In genomic region chr13:109262501-109262900, GRCm38 (mm10) we compare ENCODE assay signal across 8 mouse cellular contexts.
DNase-seq lines count a peak whose midpoint lies in the region; ATAC-seq and TF ChIP-seq lines count a peak whose summit lies in the region.
"Had no signal": no experiment of that assay in that cellular context is flagged by ENCODE, and none has a peak within 500 bp of the region (broad histone marks: within the 10 kb centered on the region; RNA-seq: fewer than 3 reads in every experiment).

No protein-coding gene starts in this region.

- peak; percentile 20 for DNase-seq in lung, embryonic 14.5 days
- no peak for DNase-seq in lung, adult 18-20 months
- DNase-seq in limb, embryonic 11.5 days (ENCODE audit: low spot score): no peak
- DNase-seq in adrenal gland, adult (ENCODE audit: inconsistent age in 2 of 2, low spot score in 1 of 2): no peak
- DNase-seq: retina, postnatal 1 day had no signal

- no peaks in the 10 kb centered on the region for H3K4me1 ChIP-seq in lung, embryonic 14.5 days (ENCODE audit: insufficient read depth)
- H3K4me1 ChIP-seq in hindbrain, embryonic 12.5 days: peaks cover 12% of the 10 kb centered on the region; the same call in 1 of the 2 replicates
- H3K4me1 ChIP-seq in limb, embryonic 11.5 days (ENCODE audit: control insufficient read depth, insufficient read depth, low read length): peaks cover 13% of the 10 kb centered on the region; the same call in 1 of the 2 replicates
- H3K4me1 ChIP-seq in stomach, embryonic 15.5 days: 0 out of 2 replicates have a peak, but pooled peaks cover 3% of the 10 kb centered on the region

- no peaks in the 10 kb centered on the region for H3K9me3 ChIP-seq in lung, embryonic 14.5 days (ENCODE audit: low read depth, low read length)
- H3K9me3 ChIP-seq in hindbrain, embryonic 12.5 days (replicated peaks): no peaks in the 10 kb centered on the region
- no peaks in the 10 kb centered on the region for H3K9me3 ChIP-seq in limb, embryonic 11.5 days (ENCODE audit: control insufficient read depth, low read length)
- no peaks in the 10 kb centered on the region for H3K9me3 ChIP-seq in stomach, embryonic 15.5 days

- H3K4me2 ChIP-seq in lung, embryonic 14.5 days: peak overlapping the region; percentile 71
- peak overlapping the region; percentile 70 for H3K4me2 ChIP-seq in hindbrain, embryonic 12.5 days (replicated peaks)
- H3K4me2 ChIP-seq in limb, embryonic 11.5 days (ENCODE audit: low read depth, severe bottlenecking): peak overlapping the region; percentile 71
- peak overlapping the region; percentile 80 for H3K4me2 ChIP-seq in stomach, embryonic 15.5 days

- no peaks in the 10 kb centered on the region for H3K36me3 ChIP-seq in lung, embryonic 14.5 days (ENCODE audit: insufficient read depth)
- H3K36me3 ChIP-seq in hindbrain, embryonic 12.5 days: no peaks in the 10 kb centered on the region
- H3K36me3 ChIP-seq in limb, embryonic 11.5 days (ENCODE audit: control insufficient read depth, insufficient read depth, low read length): no peaks in the 10 kb centered on the region
- H3K36me3 ChIP-seq in stomach, embryonic 15.5 days: no peaks in the 10 kb centered on the region

- no peaks in the 10 kb centered on the region for H3K27me3 ChIP-seq in lung, embryonic 14.5 days (ENCODE audit: insufficient read depth, low read length)
- H3K27me3 ChIP-seq in hindbrain, embryonic 12.5 days: no peaks in the 10 kb centered on the region
- no peaks in the 10 kb centered on the region for H3K27me3 ChIP-seq in limb, embryonic 11.5 days (ENCODE audit: control insufficient read depth, insufficient read depth, low read length)
- H3K27me3 ChIP-seq in stomach, embryonic 15.5 days (replicated peaks): no peaks in the 10 kb centered on the region

- 62% methylated on average over 5 of the region's 5 CpGs for WGBS in lung, embryonic 14.5 days
- WGBS in hindbrain, embryonic 12.5 days: 78% methylated on average over 5 of the region's 5 CpGs
- 56% methylated on average over 5 of the region's 5 CpGs for WGBS in limb, embryonic 11.5 days
- WGBS in stomach, embryonic 15.5 days: 47% methylated on average over 5 of the region's 5 CpGs

- H3K4me3 ChIP-seq in lung, embryonic 14.5 days (ENCODE audit: low read depth, low read length): no peak overlapping the region
- H3K4me3 ChIP-seq in hindbrain, embryonic 12.5 days: no peak overlapping the region
- H3K4me3 ChIP-seq in limb, embryonic 11.5 days (ENCODE audit: low read depth, low read length): no peak overlapping the region
- peak overlapping the region; percentile 57; the same call in 1 of the 2 replicates for H3K4me3 ChIP-seq in stomach, embryonic 15.5 days (replicated peaks)

- H3K27ac ChIP-seq in lung, embryonic 14.5 days (ENCODE audit: low read depth): no peak overlapping the region
- no peak overlapping the region for H3K27ac ChIP-seq in hindbrain, embryonic 12.5 days
- no peak overlapping the region for H3K27ac ChIP-seq in limb, embryonic 11.5 days (replicated peaks; ENCODE audit: low read depth, low read length)
- peak overlapping the region; percentile 38; the same call in 1 of the 2 replicates for H3K27ac ChIP-seq in stomach, embryonic 15.5 days

- 0 out of 2 replicates have a peak overlapping the region, but pooled peaks have one; percentile 2 for H3K9ac ChIP-seq in lung, embryonic 14.5 days
- H3K9ac ChIP-seq in hindbrain, embryonic 12.5 days: no peak overlapping the region
- no peak overlapping the region for H3K9ac ChIP-seq in limb, embryonic 11.5 days (ENCODE audit: low read length)
- no peak overlapping the region for H3K9ac ChIP-seq in stomach, embryonic 15.5 days

- ATAC-seq in lung, embryonic 14.5 days (ENCODE audit: insufficient read depth): no peak
- no peak for ATAC-seq in hindbrain, embryonic 12.5 days (ENCODE audit: low FRiP score)
- ATAC-seq in limb, embryonic 11.5 days (ENCODE audit: insufficient number of reproducible peaks, low FRiP score, low TSS enrichment, low read depth): no peak
- no peak for ATAC-seq in stomach, embryonic 15.5 days (ENCODE audit: insufficient read depth, low FRiP score, low read depth)
- ATAC-seq in frontal cortex, adult (ENCODE audit: low TSS enrichment): no peak

- TF ChIP-seq CTCF in lung, embryonic 14.5 days (IDR thresholded peaks at IDR 0.05; ENCODE audit: low read depth): no peak
